Mouse (Mus musculus): ENCODE measurements at regions not wholly inside any gene's neighbourhood (a gene's known extent, or its start where the extent isn't known, plus 50 kb on each side); places are given as distances from the start of the nearest gene placed in this dataset.

GRCm38 (mm10) chr1:35862196-35862595 is 206.0 kb upstream of the Hs6st1 start:
- TF ChIP-seq CTCF (IDR thresholded peaks at IDR 0.05; ENCODE audit: low read depth, low read length) (no peak), POLR2A (IDR thresholded peaks at IDR 0.05; ENCODE audit: extremely low read depth, insufficient read depth, low read length) (no peak)
